8 mouse cellular contexts compared by ENCODE assay signal in the genomic region with DNA sequence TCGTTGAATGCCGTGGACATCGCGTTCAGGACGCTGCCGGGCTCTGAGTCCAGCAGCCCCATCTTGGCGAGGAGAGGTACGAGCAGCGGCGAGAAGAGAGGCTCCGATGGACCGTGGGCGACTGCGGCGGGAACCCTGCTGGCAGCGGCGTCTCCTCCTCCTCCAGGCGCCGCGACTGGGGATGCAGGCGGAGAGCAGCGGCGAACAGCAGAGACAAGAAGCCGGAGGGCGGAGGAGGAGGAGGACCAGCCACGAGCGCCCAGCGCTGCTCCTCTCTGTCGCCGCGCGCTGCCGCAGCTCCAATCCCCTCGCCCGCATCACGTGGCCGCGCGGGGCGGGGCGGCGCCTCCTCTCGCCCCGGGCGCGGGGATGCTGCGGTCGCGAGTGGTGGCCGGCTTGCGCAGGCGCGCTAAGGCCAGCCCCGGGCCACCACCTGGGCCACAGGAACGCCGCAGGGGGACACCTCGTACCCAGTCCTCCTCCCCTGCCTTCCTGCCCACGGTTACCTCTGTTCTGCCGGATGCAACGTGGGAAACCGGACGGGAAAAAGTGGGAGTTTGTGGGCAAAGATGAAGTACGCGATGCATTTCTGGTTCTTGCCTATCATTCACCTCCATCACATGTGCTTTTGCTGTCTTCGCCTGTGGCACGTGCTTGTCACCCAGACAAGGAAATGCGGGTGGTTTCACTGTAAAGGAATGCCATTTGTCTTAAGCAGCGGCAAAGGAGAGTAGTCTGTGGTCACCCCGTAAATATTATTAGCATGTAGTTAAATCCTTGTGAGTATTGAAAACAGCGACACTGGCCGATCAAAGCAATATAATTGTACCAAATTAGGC. TPM values are rescaled to one million over a fixed set of nuclear protein-coding genes. Genes with fewer than 3 reads are reported as not detected.
A peak's percentile ranks its signal among the peaks of the same experiment; 100 is the strongest.
DNase-seq lines count a peak whose midpoint lies in the region; ATAC-seq lines count a peak whose summit lies in the region.

Gene Elovl4, minus strand, starts transcription at position 301 of the 839 bp plus-strand sequence.

- peak within 1 kb of the TSS; percentile 70; the same call in 1 of the 2 replicates for H3K27ac ChIP-seq in embryonic facial prominence, embryonic 15.5 days (replicated peaks)
- H3K27ac ChIP-seq in heart, embryonic 10.5 days: peak within 1 kb of the TSS; percentile 74
- peak within 1 kb of the TSS; percentile 55; the same call in 1 of the 2 replicates for H3K27ac ChIP-seq in kidney, embryonic 14.5 days (ENCODE audit: low read depth, low read length)
- peak within 1 kb of the TSS; percentile 53 for H3K27ac ChIP-seq in limb, embryonic 13.5 days
- H3K27ac ChIP-seq in midbrain, embryonic 14.5 days (replicated peaks; ENCODE audit: low read depth, low read length): peak within 1 kb of the TSS; percentile 97

- H3K9me3 ChIP-seq in embryonic facial prominence, embryonic 15.5 days (replicated peaks): no peaks in the 10 kb centered on the region
- H3K9me3 ChIP-seq in heart, embryonic 10.5 days: no peaks in the 10 kb centered on the region
- no peaks in the 10 kb centered on the region for H3K9me3 ChIP-seq in kidney, embryonic 14.5 days (ENCODE audit: control insufficient read depth, low read length)
- no peaks in the 10 kb centered on the region for H3K9me3 ChIP-seq in limb, embryonic 13.5 days
- no peaks in the 10 kb centered on the region for H3K9me3 ChIP-seq in midbrain, embryonic 14.5 days (ENCODE audit: control insufficient read depth, low read length)

- ATAC-seq in embryonic facial prominence, embryonic 15.5 days (ENCODE audit: insufficient number of reproducible peaks, low FRiP score, low TSS enrichment, low read depth): peak; percentile 90
- peak; percentile 86 for ATAC-seq in kidney, embryonic 14.5 days (ENCODE audit: low FRiP score, low TSS enrichment)
- peak; percentile 90 for ATAC-seq in limb, embryonic 13.5 days (ENCODE audit: low FRiP score, low read depth)
- ATAC-seq in midbrain, embryonic 14.5 days (ENCODE audit: low FRiP score, low TSS enrichment): peak; percentile 94

- peak within 1 kb of the TSS; percentile 73 for H3K4me3 ChIP-seq in embryonic facial prominence, embryonic 15.5 days (replicated peaks)
- peak within 1 kb of the TSS; percentile 75 for H3K4me3 ChIP-seq in heart, embryonic 10.5 days
- H3K4me3 ChIP-seq in kidney, embryonic 14.5 days (ENCODE audit: low read length): peak within 1 kb of the TSS; percentile 62
- H3K4me3 ChIP-seq in limb, embryonic 13.5 days: peak within 1 kb of the TSS; percentile 73
- peak within 1 kb of the TSS; percentile 90 for H3K4me3 ChIP-seq in midbrain, embryonic 14.5 days (replicated peaks; ENCODE audit: low read depth, low read length)

- WGBS in embryonic facial prominence, embryonic 15.5 days: 2% methylated on average over 59 of the region's 71 CpGs
- WGBS in heart, embryonic 10.5 days: 3% methylated on average over 50 of the region's 71 CpGs
- WGBS in kidney, embryonic 14.5 days: 3% methylated on average over 52 of the region's 71 CpGs
- WGBS in limb, embryonic 13.5 days: 1% methylated on average over 56 of the region's 71 CpGs
- 2% methylated on average over 68 of the region's 71 CpGs for WGBS in midbrain, embryonic 14.5 days

- no peaks in the 10 kb centered on the region for H3K27me3 ChIP-seq in embryonic facial prominence, embryonic 15.5 days
- H3K27me3 ChIP-seq in heart, embryonic 10.5 days (ENCODE audit: insufficient read depth, poor library complexity, severe bottlenecking): peaks cover 31% of the 10 kb centered on the region
- peaks cover 6% of the 10 kb centered on the region for H3K27me3 ChIP-seq in kidney, embryonic 14.5 days (ENCODE audit: control insufficient read depth, insufficient read depth, low read length)
- H3K27me3 ChIP-seq in limb, embryonic 13.5 days: peaks cover 24% of the 10 kb centered on the region
- no peaks in the 10 kb centered on the region for H3K27me3 ChIP-seq in midbrain, embryonic 14.5 days (ENCODE audit: control insufficient read depth, insufficient read depth, low read length)

- no peaks in the 10 kb centered on the region for H3K36me3 ChIP-seq in embryonic facial prominence, embryonic 15.5 days
- H3K36me3 ChIP-seq in heart, embryonic 10.5 days: no peaks in the 10 kb centered on the region
- H3K36me3 ChIP-seq in kidney, embryonic 14.5 days (ENCODE audit: control insufficient read depth, insufficient read depth, low read length): no peaks in the 10 kb centered on the region
- no peaks in the 10 kb centered on the region for H3K36me3 ChIP-seq in limb, embryonic 13.5 days
- H3K36me3 ChIP-seq in midbrain, embryonic 14.5 days (ENCODE audit: control insufficient read depth, insufficient read depth, low read length): no peaks in the 10 kb centered on the region

- H3K9ac ChIP-seq in embryonic facial prominence, embryonic 15.5 days: peak within 1 kb of the TSS; percentile 57
- H3K9ac ChIP-seq in kidney, embryonic 14.5 days (ENCODE audit: low read depth, low read length): peak within 1 kb of the TSS; percentile 63
- peak within 1 kb of the TSS; percentile 85 for H3K9ac ChIP-seq in limb, embryonic 13.5 days
- H3K9ac ChIP-seq in midbrain, embryonic 14.5 days (replicated peaks; ENCODE audit: low read length): peak within 1 kb of the TSS; percentile 89

- peaks cover 15% of the 10 kb centered on the region for H3K4me1 ChIP-seq in embryonic facial prominence, embryonic 15.5 days
- peaks cover 10% of the 10 kb centered on the region for H3K4me1 ChIP-seq in heart, embryonic 10.5 days
- no peaks in the 10 kb centered on the region for H3K4me1 ChIP-seq in kidney, embryonic 14.5 days (ENCODE audit: control insufficient read depth, insufficient read depth, low read length)
- peaks cover 15% of the 10 kb centered on the region for H3K4me1 ChIP-seq in limb, embryonic 13.5 days
- peaks cover 28% of the 10 kb centered on the region for H3K4me1 ChIP-seq in midbrain, embryonic 14.5 days (ENCODE audit: control insufficient read depth, insufficient read depth, low read length)

- H3K4me2 ChIP-seq in embryonic facial prominence, embryonic 15.5 days (replicated peaks): peak within 1 kb of the TSS; percentile 99
- H3K4me2 ChIP-seq in kidney, embryonic 14.5 days (replicated peaks; ENCODE audit: low read depth, low read length): peak within 1 kb of the TSS; percentile 98
- peak within 1 kb of the TSS; percentile 97 for H3K4me2 ChIP-seq in limb, embryonic 13.5 days (replicated peaks)
- H3K4me2 ChIP-seq in midbrain, embryonic 14.5 days (ENCODE audit: low read length): peak within 1 kb of the TSS; percentile 66

- DNase-seq in A20 (ENCODE audit: low read depth, low spot score): peak; percentile 88
- peak; percentile 74 to 76 for DNase-seq in adrenal gland, postnatal 36 days
- DNase-seq in heart, embryonic 10.5 days (ENCODE audit: low spot score): peak; percentile 78
- peak; percentile 96 for DNase-seq in midbrain, embryonic 14.5 days
- peak; percentile 5 to 31 for DNase-seq in spleen, postnatal 10 days (ENCODE audit: low spot score in 2 of 2)

RNA-seq across cellular contexts. Expression of gene Elovl4, which starts in this region (rescaled TPM):
- 1 to 10 TPM in 1 of 2 experiments, under 1 TPM in 1; 0.50 to 1.0 TPM for total RNA-seq in adrenal gland, postnatal 36 days (2021)
- polyA plus RNA-seq in embryonic facial prominence, embryonic 15.5 days (2015; fragmentation: Nextera tagmentation; extraction: Ambion mirVana): 68.4 and 84.0 TPM in 2 replicates
- polyA plus RNA-seq in heart, embryonic 10.5 days (2016; fragmentation: Nextera tagmentation; extraction: Ambion mirVana): 3.6 and 9.0 TPM in 2 replicates
- polyA plus RNA-seq in kidney, embryonic 14.5 days (2014; fragmentation: Nextera tagmentation; extraction: Ambion mirVana): 5.7 and 8.7 TPM in 2 replicates
- polyA plus RNA-seq in limb, embryonic 13.5 days (2015; fragmentation: Nextera tagmentation; extraction: Ambion mirVana): 22.8 and 23.2 TPM in 2 replicates
- polyA plus RNA-seq in midbrain, embryonic 14.5 days (2014; fragmentation: Nextera tagmentation; extraction: Ambion mirVana): 93.5 and 95.0 TPM in 2 replicates

Comparison
In these comparisons a context has a peak if more than half of its experiments do, and no peak if none do; other contexts are left out.
1. Peak in every context shown above with its lines: DNase-seq, ATAC-seq, H3K4me3 ChIP-seq and H3K27ac ChIP-seq.
2. DNase-seq: peak in every context shown above with its lines; median percentile 96 in midbrain, embryonic 14.5 days; 88 in A20; 78 in heart, embryonic 10.5 days; 75 in adrenal gland, postnatal 36 days; 18 in spleen, postnatal 10 days.